Mouse (Mus musculus) liver, adult 2 months (tissue): Measurements from ENCODE around the gene Zfand2a.

Source experiments
- CTCF ChIP-seq: fragments of 200-500 bp; IDR thresholded peaks from 2 replicates; pipeline ENCODE4 v1.5.1; 2011; ENCODE audit warnings: low read depth, low read length, control low read depth
- POLR2A ChIP-seq: fragments of 200-500 bp; IDR thresholded peaks from 2 replicates; pipeline ENCODE4 v1.6.1; 2011; ENCODE audit warnings: low read length, control low read depth; ENCODE audit not compliant: insufficient read depth; ENCODE audit errors: extremely low read depth

- TF ChIP-seq CTCF: no peak
- no peak for TF ChIP-seq POLR2A
Observed at GRCm38 (mm10) chr5:139440451-139440850, 43.9 kb downstream of the Zfand2a start.
